Mouse (Mus musculus): ENCODE measurements around the gene Emc8. TPM values are rescaled to one million over a fixed set of nuclear protein-coding genes. Genes with fewer than 3 reads are reported as not detected.

The Emc8 gene
- total RNA-seq, 2 experiments from 2014 or later = 60.8 to 84.2 TPM

- DNase-seq (ENCODE audit: low spot score in 2 of 2) = peak; percentile 49 to 75
Observed at GRCm38 (mm10) chr8:120607885-120608284, 60.5 kb downstream of the Emc8 start.

GRCm38 (mm10) chr8:120607460-120607859 lies 60.9 kb downstream of the Emc8 start:
- DNase-seq (ENCODE audit: low spot score in 2 of 2) = no peak

Other genes starting within 250 kb of the Emc8 start
- 10 to 100 TPM; 22.5 to 26.3 TPM for gene Gins2, start 79.3 kb downstream of the Emc8 start, total RNA-seq (2021)
- 1 to 10 TPM; 1.4 to 3.1 TPM for gene 1190005I06Rik, start 20.9 kb downstream of the Emc8 start, total RNA-seq (2021)
- gene Gm27021, start 494 bp downstream of the Emc8 start, total RNA-seq (2021) = not detected
- 1,000 to 10,000 TPM; 1,319 to 1,394 TPM for gene Cox4i1, start 351 bp downstream of the Emc8 start, total RNA-seq (2021)
- gene Irf8, start 67.8 kb upstream of the Emc8 start, total RNA-seq (2021) = 1 to 10 TPM; 3.5 to 4.2 TPM

All from gastrocnemius, postnatal 4 days (tissue).